Mouse (Mus musculus) midbrain, embryonic 12.5 days (tissue): ENCODE measurements around the gene Pcsk6. TPM values are rescaled to one million over a fixed set of nuclear protein-coding genes. Genes with fewer than 3 reads are reported as not detected.
"Not testable (repeated sequence)": the region's sequence is repeated elsewhere in the genome, so short reads cannot be mapped to it uniquely, and the experiment has no call there.

Experiments
- ATAC-seq: fragments of 200-750 bp; cut with Nextera tagmentation; 2 replicates; pipeline ENCODE4 v1.8.0; 2017; ENCODE audit warnings: low read depth, moderate TSS enrichment, moderate library complexity; ENCODE audit not compliant: low FRiP score
- H3K27ac ChIP-seq: fragments of 300-500 bp; sonication (generic); replicated peaks from 2 replicates; pipeline ENCODE4 v1.5.1; 2016; ENCODE audit warnings: mild to moderate bottlenecking
- H3K27me3 ChIP-seq: fragments of 300-500 bp; sonication (generic); 2 replicates; pipeline ENCODE4 v1.6.1; 2016; ENCODE audit warnings: mild to moderate bottlenecking
- H3K36me3 ChIP-seq: fragments of 300-500 bp; sonication (generic); 2 replicates; pipeline ENCODE4 v1.6.1; 2016
- H3K4me1 ChIP-seq: fragments of 300-500 bp; sonication (generic); 2 replicates; pipeline ENCODE4 v1.6.1; 2016
- H3K4me2 ChIP-seq: fragments of 300-500 bp; sonication (generic); replicated peaks from 2 replicates; pipeline ENCODE4 v1.6.1; 2016; ENCODE audit warnings: mild to moderate bottlenecking, moderate library complexity
- H3K4me3 ChIP-seq: fragments of 300-500 bp; sonication (generic); 2 replicates; pipeline ENCODE4 v1.5.1; 2016; ENCODE audit warnings: mild to moderate bottlenecking
- H3K9ac ChIP-seq: fragments of 300-500 bp; sonication (generic); replicated peaks from 2 replicates; pipeline ENCODE4 v1.6.1; 2016; ENCODE audit warnings: mild to moderate bottlenecking, moderate library complexity
- H3K9me3 ChIP-seq: fragments of 300-500 bp; sonication (generic); 2 replicates; pipeline ENCODE4 v1.6.1; 2016; ENCODE audit warnings: mild to moderate bottlenecking
- WGBS: fragments of 180-500 bp; shearing (Covaris S2); methylation state at CpG from one replicate; pipeline ENCODE4 v1.1.7; 2016; 5-methylcytosine and 5-hydroxymethylcytosine counted together
- polyA plus RNA-seq: library from polyadenylated mRNA; unstranded; fragments of >200 nt; fragmentation: Nextera tagmentation; extraction: Ambion mirVana; gene quantifications from 2 replicates; pipeline ENCODE4 v1.2.1, GENCODE M21; 2016

Gene Pcsk6
- 0.69 and 0.98 TPM in 2 replicates for polyA plus RNA-seq

GRCm38 (mm10) chr7:65861591-65862472 lies at the start of gene Pcsk6:
Gene Pcsk6 (plus strand): TSS chr7:65861734.
- Histone ChIP-seq H3K27ac (no peak within 1 kb of the TSS), H3K4me3 (peak within 1 kb of the TSS; percentile 64), H3K9ac (peak within 1 kb of the TSS; percentile 59), H3K4me1 (peaks cover 19% of the 10 kb centered on the region), H3K9me3 (no peaks in the 10 kb centered on the region), H3K4me2 (peak within 1 kb of the TSS; percentile 98), H3K36me3 (no peaks in the 10 kb centered on the region), H3K27me3 (peaks cover 71% of the 10 kb centered on the region)
- peak; percentile 81 for ATAC-seq
- under 1% methylated on average over 76 of the region's 111 CpGs for WGBS

DNA sequence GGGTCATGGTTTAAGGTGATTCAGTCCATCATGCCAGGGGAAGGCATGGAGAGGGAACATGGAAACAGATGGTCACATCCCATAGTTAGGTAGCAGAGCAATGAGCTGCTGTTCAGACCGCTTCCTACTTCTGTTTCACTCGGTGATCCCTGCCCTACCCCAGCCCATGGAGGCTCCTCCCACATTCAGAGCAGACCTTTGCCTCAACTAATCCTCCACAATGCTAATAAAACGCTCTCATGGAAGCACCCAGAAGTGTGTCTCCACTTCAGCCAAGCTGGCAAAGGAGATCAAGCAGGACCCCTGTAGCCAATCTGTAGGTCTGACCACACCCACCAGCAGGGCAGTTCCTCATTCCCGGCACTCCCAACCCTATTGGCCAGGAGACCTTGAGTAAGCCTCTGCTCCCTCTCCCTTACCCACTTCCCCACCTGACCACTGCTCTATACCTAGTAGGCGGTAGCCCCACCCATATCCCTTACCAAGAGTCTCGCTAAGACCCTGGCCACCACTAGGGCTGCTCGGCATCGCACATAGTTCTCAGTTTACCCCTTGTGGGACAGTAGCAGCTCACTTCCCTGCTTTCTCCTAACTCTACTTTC lies 47.8 kb upstream of the Pcsk6 start:
- Histone ChIP-seq H3K4me3 (no peak overlapping the region), H3K36me3 (no peaks in the 10 kb centered on the region), H3K27me3 (no peaks in the 10 kb centered on the region), H3K4me1 (no peaks in the 10 kb centered on the region), H3K9me3 (no peaks in the 10 kb centered on the region), H3K4me2 (no peak overlapping the region), H3K9ac (no peak overlapping the region), H3K27ac (no peak overlapping the region)
- WGBS = 80% methylated on average over 8 of the region's 8 CpGs
- no peak for ATAC-seq

GRCm38 (mm10) chr7:65817564-65817963 lies 44.0 kb upstream of the Pcsk6 start:
- H3K36me3 ChIP-seq = no peaks in the 10 kb centered on the region
- 92% methylated on average over 8 of the region's 8 CpGs for WGBS
- H3K9me3 ChIP-seq = no peaks in the 10 kb centered on the region
- no peak overlapping the region for H3K27ac ChIP-seq
- no peak overlapping the region for H3K9ac ChIP-seq
- H3K4me2 ChIP-seq = no peak overlapping the region
- H3K4me3 ChIP-seq = no peak overlapping the region
- H3K27me3 ChIP-seq = no peaks in the 10 kb centered on the region
- no peaks in the 10 kb centered on the region for H3K4me1 ChIP-seq
- ATAC-seq = no peak

- 24% methylated on average over 8 of the region's 8 CpGs for WGBS
- Histone ChIP-seq H3K9me3 (no peaks in the 10 kb centered on the region), H3K4me3 (no peak overlapping the region)
Observed at GRCm38 (mm10) chr7:65820391-65820790, 41.1 kb upstream of the Pcsk6 start.

DNA sequence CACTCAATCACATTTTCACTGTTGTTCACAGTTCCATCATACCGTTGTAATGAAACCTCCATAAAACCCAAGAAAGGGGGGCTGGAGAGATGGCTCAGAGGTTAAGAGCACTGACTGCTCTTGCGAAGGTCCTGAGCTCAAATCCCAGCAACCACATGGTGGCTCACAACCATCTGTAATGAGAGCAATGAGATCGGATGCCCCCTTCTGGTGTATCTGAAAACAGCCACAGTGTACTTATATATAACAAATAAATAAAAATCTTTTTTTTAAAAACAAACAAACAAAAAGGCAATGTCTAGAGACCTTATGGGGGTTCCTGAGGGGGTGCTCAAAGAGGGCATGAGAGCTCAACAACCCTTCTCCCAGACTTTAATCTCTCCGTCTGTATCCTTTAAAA lies 39.6 kb upstream of the Pcsk6 start:
- not testable (repeated sequence) for H3K27me3 ChIP-seq, H3K9me3 ChIP-seq, H3K27ac ChIP-seq, H3K4me1 ChIP-seq, ATAC-seq, H3K36me3 ChIP-seq, H3K9ac ChIP-seq, H3K4me3 ChIP-seq, H3K4me2 ChIP-seq
- WGBS = 78% methylated on average over 4 of the region's 4 CpGs

More at GRCm38 (mm10) chr7:65820391-65820790, 41.1 kb upstream of the Pcsk6 start:
- Histone ChIP-seq H3K27me3 (no peaks in the 10 kb centered on the region), H3K4me1 (no peaks in the 10 kb centered on the region), H3K36me3 (no peaks in the 10 kb centered on the region), H3K9ac (no peak overlapping the region), H3K4me2 (no peak overlapping the region), H3K27ac (no peak overlapping the region)
- ATAC-seq = no peak

GRCm38 (mm10) chr7:65822506-65823119 lies 38.9 kb upstream of the Pcsk6 start:
- H3K4me3 ChIP-seq = no peak overlapping the region
- H3K4me2 ChIP-seq = no peak overlapping the region
- no peaks in the 10 kb centered on the region for H3K27me3 ChIP-seq
- H3K9ac ChIP-seq = no peak overlapping the region
- H3K27ac ChIP-seq = no peak overlapping the region
- no peaks in the 10 kb centered on the region for H3K36me3 ChIP-seq
- no peaks in the 10 kb centered on the region for H3K4me1 ChIP-seq
- ATAC-seq = no peak
- 80% methylated on average over 2 of the region's 2 CpGs for WGBS
- no peaks in the 10 kb centered on the region for H3K9me3 ChIP-seq

DNA sequence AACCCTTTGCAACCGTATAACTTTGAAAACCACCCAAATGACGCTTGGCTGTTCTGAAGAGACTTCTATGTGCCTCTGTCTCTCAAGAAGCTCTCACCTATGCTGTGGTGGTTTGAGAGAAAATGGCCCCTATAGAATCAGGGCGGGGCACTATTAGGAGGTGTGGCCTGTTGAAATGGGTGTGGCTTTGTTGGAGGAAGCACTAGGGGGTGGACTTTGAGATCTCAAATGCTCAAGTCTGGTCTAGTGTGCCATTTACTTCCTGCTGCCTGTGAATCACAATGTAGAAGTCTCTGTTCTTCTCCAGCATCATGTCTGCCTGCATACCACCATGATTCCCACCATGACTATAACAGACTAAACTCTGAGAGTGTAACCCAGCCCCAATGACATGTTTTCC lies 21.8 kb upstream of the Pcsk6 start:
- Histone ChIP-seq H3K4me2 (no peak overlapping the region), H3K27me3 (no peaks in the 10 kb centered on the region), H3K27ac (no peak overlapping the region), H3K4me1 (no peaks in the 10 kb centered on the region), H3K9ac (no peak overlapping the region), H3K4me3 (no peak overlapping the region), H3K9me3 (peaks cover 6% of the 10 kb centered on the region), H3K36me3 (no peaks in the 10 kb centered on the region)
- no peak for ATAC-seq
- 92% methylated on average over 3 of the region's 3 CpGs for WGBS

DNA sequence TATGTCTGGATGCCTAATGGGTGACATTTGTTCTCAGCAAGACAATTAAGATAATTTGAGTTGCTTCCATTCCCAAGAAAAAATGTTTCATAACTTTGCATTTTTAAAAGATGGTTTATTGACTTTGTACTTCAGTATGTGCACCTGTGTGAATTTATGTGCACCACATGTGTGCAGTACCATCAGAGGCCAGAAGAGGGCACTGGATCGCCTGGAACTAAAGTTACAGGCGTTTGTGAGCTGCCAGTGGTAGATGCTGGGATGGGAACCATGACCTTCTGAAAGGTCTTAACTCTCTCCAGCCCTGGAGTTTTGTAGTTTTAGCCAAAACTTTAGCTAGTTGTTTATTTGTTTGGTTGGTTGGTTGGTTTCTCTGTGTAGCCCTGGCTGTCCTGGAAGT lies 18.3 kb upstream of the Pcsk6 start:
- H3K9ac ChIP-seq = no peak overlapping the region
- 57% methylated on average over 2 of the region's 2 CpGs for WGBS

GRCm38 (mm10) chr7:65860981-65861380 lies 553 bp upstream of the Pcsk6 start:
- no peak for ATAC-seq
- Histone ChIP-seq H3K9ac (no peak overlapping the region), H3K4me1 (peaks cover 19% of the 10 kb centered on the region), H3K36me3 (no peaks in the 10 kb centered on the region), H3K27ac (no peak overlapping the region), H3K4me3 (no peak overlapping the region), H3K9me3 (no peaks in the 10 kb centered on the region), H3K4me2 (peak overlapping the region; percentile 98; the same call in 1 of the 2 replicates), H3K27me3 (peaks cover 65% of the 10 kb centered on the region)
- 62% methylated on average over 7 of the region's 7 CpGs for WGBS

More for the DNA sequence above, 18.3 kb upstream of the Pcsk6 start:
- Histone ChIP-seq H3K4me1 (no peaks in the 10 kb centered on the region), H3K36me3 (no peaks in the 10 kb centered on the region), H3K4me3 (no peak overlapping the region), H3K9me3 (peaks cover 6% of the 10 kb centered on the region), H3K27ac (no peak overlapping the region), H3K27me3 (no peaks in the 10 kb centered on the region), H3K4me2 (no peak overlapping the region)
- ATAC-seq = no peak

DNA sequence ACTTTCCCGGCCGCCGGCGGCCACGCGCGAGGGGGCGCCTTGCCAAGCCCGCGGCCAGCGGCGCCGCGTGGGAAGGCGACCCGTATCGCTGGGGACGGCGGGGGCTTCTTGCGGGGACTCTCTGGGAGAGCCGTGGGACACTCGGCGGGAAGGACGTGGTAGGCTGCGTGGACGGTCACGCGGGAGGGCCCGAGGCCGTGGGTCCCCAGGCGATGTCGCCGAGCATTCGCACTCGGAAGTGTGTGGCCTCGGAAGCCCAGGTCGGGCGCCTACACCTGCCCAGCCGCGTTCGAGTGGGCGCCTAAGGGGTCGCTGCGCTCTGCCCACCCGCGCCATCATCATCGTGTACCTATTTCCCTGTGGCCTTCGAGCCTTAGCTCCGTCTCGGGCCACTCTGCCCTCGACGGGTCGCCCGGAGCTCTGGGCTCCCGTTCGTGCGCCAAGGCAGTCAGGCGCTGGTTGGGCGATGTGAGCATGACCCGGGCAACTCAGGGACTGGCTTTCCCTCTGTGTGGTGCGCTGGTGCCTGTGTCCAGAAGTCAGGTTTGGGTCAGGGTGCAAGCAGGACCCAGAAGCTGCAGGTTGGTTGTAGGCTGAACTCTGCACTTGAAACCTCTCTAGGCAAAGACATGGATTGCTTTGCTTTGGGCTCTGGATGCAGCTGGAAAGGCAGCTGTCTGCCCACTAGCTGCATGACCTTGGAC lies 1.1 kb downstream of the Pcsk6 start:
- no peak overlapping the region for H3K27ac ChIP-seq
- H3K36me3 ChIP-seq = no peaks in the 10 kb centered on the region
- ATAC-seq = peak; percentile 20; the same call in 1 of the 2 replicates
- peaks cover 65% of the 10 kb centered on the region for H3K27me3 ChIP-seq
- H3K4me2 ChIP-seq = peak overlapping the region; percentile 98
- H3K9ac ChIP-seq = peak overlapping the region; percentile 59
- peaks cover 19% of the 10 kb centered on the region for H3K4me1 ChIP-seq
- peak overlapping the region; percentile 64 for H3K4me3 ChIP-seq
- WGBS = 3% methylated on average over 61 of the region's 61 CpGs
- H3K9me3 ChIP-seq = no peaks in the 10 kb centered on the region

DNA sequence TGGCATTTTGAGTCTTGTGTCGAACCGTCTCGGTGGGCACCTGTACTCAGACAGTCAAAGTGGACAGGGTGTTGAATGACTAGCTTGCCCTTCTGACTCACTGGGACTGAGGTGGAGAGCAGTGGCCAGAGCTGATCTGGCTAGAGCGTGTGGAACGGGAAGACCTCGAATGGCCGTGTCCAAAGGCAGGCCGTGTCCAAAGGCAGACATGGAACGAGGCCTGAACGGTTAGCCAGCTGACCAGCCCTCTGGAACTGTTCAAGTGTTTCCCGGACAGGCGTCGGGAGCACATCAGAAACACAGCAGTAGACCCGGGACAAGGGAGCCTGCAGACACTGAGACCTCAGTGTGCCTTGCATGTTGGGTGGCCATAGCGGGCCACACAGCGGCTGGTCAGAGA lies 7.6 kb downstream of the Pcsk6 start:
- H3K9ac ChIP-seq = no peak overlapping the region
- H3K9me3 ChIP-seq = no peaks in the 10 kb centered on the region
- 85% methylated on average over 16 of the region's 16 CpGs for WGBS
- H3K27me3 ChIP-seq = peaks cover 28% of the 10 kb centered on the region
- peaks cover 20% of the 10 kb centered on the region for H3K4me1 ChIP-seq
- H3K36me3 ChIP-seq = no peaks in the 10 kb centered on the region
- ATAC-seq = no peak
- H3K4me3 ChIP-seq = no peak overlapping the region
- H3K27ac ChIP-seq = no peak overlapping the region
- no peak overlapping the region for H3K4me2 ChIP-seq
